Mouse (Mus musculus) heart, adult 2 months (tissue): ENCODE measurements around the gene Kin.

Experiments used
- CTCF ChIP-seq: fragments of 200-600 bp; IDR thresholded peaks from 2 replicates; pipeline ENCODE4 v1.8.1; 2022; ENCODE audit warnings: antibody characterized with exemption, mild to moderate bottlenecking, moderate library complexity
- POLR2A ChIP-seq: fragments of 200-500 bp; IDR thresholded peaks from 2 replicates; pipeline ENCODE4 v1.6.1; 2011; ENCODE audit warnings: mild to moderate bottlenecking, low read depth, low read length, control low read depth; ENCODE audit not compliant: insufficient read depth

DNA sequence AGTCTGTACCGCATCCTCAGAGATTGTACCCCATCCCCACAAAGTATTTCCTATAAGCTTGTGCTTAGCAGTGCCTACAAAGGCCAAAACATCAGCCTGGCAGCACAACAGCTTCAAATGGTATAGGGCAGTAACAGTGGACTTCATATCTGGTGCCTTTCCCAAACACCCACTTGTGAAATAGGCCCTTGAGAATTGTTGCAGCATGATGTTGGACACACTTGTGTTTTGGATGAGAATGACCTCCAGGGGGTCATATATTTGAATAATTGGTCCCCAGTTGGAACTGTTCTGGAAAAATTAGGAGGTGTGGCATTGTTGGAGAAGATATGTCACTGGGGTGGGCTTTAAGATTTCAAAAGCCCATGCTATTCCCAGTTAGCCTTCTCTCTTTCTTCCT, 28.4 kb upstream of the Kin start:
- TF ChIP-seq CTCF, result no peak
- no peak for TF ChIP-seq POLR2A
